21 mouse cellular contexts compared by ENCODE assay signal in genomic region chr8:13150929-13151328, GRCm38 (mm10). TPM values are rescaled to one million over a fixed set of nuclear protein-coding genes. Genes with fewer than 3 reads are reported as not detected.
DNase-seq lines count a peak whose midpoint lies in the region; ATAC-seq lines count a peak whose summit lies in the region.
"Had no signal": no experiment of that assay in that cellular context is flagged by ENCODE, and none has a peak within 500 bp of the region (broad histone marks: within the 10 kb centered on the region; RNA-seq: fewer than 3 reads in every experiment).

No protein-coding gene starts in this region.

- no peak overlapping the region for H3K9ac ChIP-seq in liver, embryonic 12.5 days
- H3K9ac ChIP-seq in midbrain, embryonic 11.5 days (ENCODE audit: low read length): no peak overlapping the region
- H3K9ac ChIP-seq in midbrain, embryonic 15.5 days: no peak overlapping the region
- H3K9ac ChIP-seq: embryonic facial prominence, embryonic 13.5 days; forebrain, embryonic 13.5 days; forebrain, postnatal 0 days; heart, embryonic 12.5 days; hindbrain, embryonic 14.5 days had no signal

- H3K36me3 ChIP-seq in liver, embryonic 12.5 days: peaks cover 46% of the 10 kb centered on the region
- H3K36me3 ChIP-seq in midbrain, embryonic 11.5 days (ENCODE audit: control insufficient read depth, insufficient read depth, low read length): peaks cover 2% of the 10 kb centered on the region; the same call in 1 of the 2 replicates
- peaks cover 27% of the 10 kb centered on the region for H3K36me3 ChIP-seq in midbrain, embryonic 15.5 days (replicated peaks)

- no peaks in the 10 kb centered on the region for H3K4me1 ChIP-seq in liver, embryonic 12.5 days
- no peaks in the 10 kb centered on the region for H3K4me1 ChIP-seq in midbrain, embryonic 11.5 days (ENCODE audit: control insufficient read depth, insufficient read depth, low read length)
- no peaks in the 10 kb centered on the region for H3K4me1 ChIP-seq in midbrain, embryonic 15.5 days
- H3K4me1 ChIP-seq: embryonic facial prominence, embryonic 13.5 days; forebrain, embryonic 13.5 days; heart, embryonic 12.5 days; hindbrain, embryonic 10.5 days had no signal

- no peaks in the 10 kb centered on the region for H3K9me3 ChIP-seq in liver, embryonic 12.5 days (replicated peaks)
- H3K9me3 ChIP-seq in midbrain, embryonic 11.5 days (ENCODE audit: control insufficient read depth, low read length): no peaks in the 10 kb centered on the region
- H3K9me3 ChIP-seq in midbrain, embryonic 15.5 days: no peaks in the 10 kb centered on the region
- H3K9me3 ChIP-seq: embryonic facial prominence, embryonic 13.5 days; forebrain, embryonic 13.5 days; G1E; heart, embryonic 12.5 days; hindbrain, embryonic 10.5 days had no signal

- WGBS in liver, embryonic 12.5 days (ENCODE audit: insufficient replicate concordance): 100% methylated on average over 2 of the region's 2 CpGs
- WGBS in midbrain, embryonic 11.5 days: 85% methylated on average over 2 of the region's 2 CpGs
- 85% methylated on average over 2 of the region's 2 CpGs for WGBS in midbrain, embryonic 15.5 days

- no peak overlapping the region for H3K4me2 ChIP-seq in liver, embryonic 12.5 days
- no peak overlapping the region for H3K4me2 ChIP-seq in midbrain, embryonic 11.5 days
- no peak overlapping the region for H3K4me2 ChIP-seq in midbrain, embryonic 15.5 days
- H3K4me2 ChIP-seq: embryonic facial prominence, embryonic 13.5 days; forebrain, embryonic 13.5 days; heart, embryonic 12.5 days; hindbrain, embryonic 14.5 days had no signal

- DNase-seq in gastrocnemius, adult 18-20 months (ENCODE audit: low spot score): peak; percentile 68
- DNase-seq in gastrocnemius, postnatal 10 days: no peak
- no peak for DNase-seq in liver
- peak; percentile 53 for DNase-seq in midbrain, embryonic 11.5 days (ENCODE audit: low spot score, missing footprints)
- DNase-seq in urinary bladder, postnatal 36 days (ENCODE audit: low spot score in 2 of 2): no peak
- DNase-seq: adrenal gland, postnatal 10 days; B cell, adult 2 months; cerebellum, adult 11-12 months; cerebellum, adult 9-10 months; cerebellum, postnatal 25 days; forebrain, postnatal 0 days; heart, adult 18-20 months had no signal

- no peaks in the 10 kb centered on the region for H3K27me3 ChIP-seq in liver, embryonic 12.5 days (replicated peaks)
- H3K27me3 ChIP-seq in midbrain, embryonic 11.5 days (ENCODE audit: control insufficient read depth, insufficient read depth, low read length): no peaks in the 10 kb centered on the region
- H3K27me3 ChIP-seq in midbrain, embryonic 15.5 days (replicated peaks): no peaks in the 10 kb centered on the region
- H3K27me3 ChIP-seq: embryonic facial prominence, embryonic 13.5 days; forebrain, embryonic 13.5 days; heart, embryonic 12.5 days had no signal

- no peak overlapping the region for H3K4me3 ChIP-seq in liver, embryonic 12.5 days
- H3K4me3 ChIP-seq in midbrain, embryonic 11.5 days (ENCODE audit: low read depth, low read length): no peak overlapping the region
- H3K4me3 ChIP-seq in midbrain, embryonic 15.5 days: no peak overlapping the region
- H3K4me3 ChIP-seq: embryonic facial prominence, embryonic 13.5 days; forebrain, embryonic 13.5 days; heart, embryonic 12.5 days; hindbrain, embryonic 10.5 days had no signal

- peak; percentile 50; the same call in 1 of the 2 replicates for ATAC-seq in liver, embryonic 12.5 days
- ATAC-seq in midbrain, embryonic 11.5 days (ENCODE audit: low FRiP score): no peak
- ATAC-seq in midbrain, embryonic 15.5 days (replicated peaks): no peak
- ATAC-seq: CD4-positive, CD25-positive, alpha-beta regulatory T cell, adult 4 months; forebrain, embryonic 13.5 days; forebrain, postnatal 0 days had no signal

- H3K27ac ChIP-seq in liver, embryonic 12.5 days: no peak overlapping the region
- no peak overlapping the region for H3K27ac ChIP-seq in midbrain, embryonic 11.5 days (ENCODE audit: low read depth, low read length)
- no peak overlapping the region for H3K27ac ChIP-seq in midbrain, embryonic 15.5 days
- H3K27ac ChIP-seq: embryonic facial prominence, embryonic 13.5 days; forebrain, embryonic 13.5 days; hindbrain, embryonic 10.5 days; hindbrain, embryonic 14.5 days had no signal

RNA-seq across cellular contexts. Expression of gene Lamp1, which starts 8.0 kb away (rescaled TPM):
- 100 to 1,000 TPM; 401 to 443 TPM for total RNA-seq in gastrocnemius, adult 18-20 months (2021)
- total RNA-seq in gastrocnemius, postnatal 10 days (2021): 100 to 1,000 TPM; 234 to 237 TPM
- 199 and 203 TPM in 2 replicates for polyA plus RNA-seq in liver, embryonic 12.5 days (2016; fragmentation: Nextera tagmentation; extraction: Ambion mirVana)
- 274 and 282 TPM in 2 replicates for polyA plus RNA-seq in midbrain, embryonic 11.5 days (2014; fragmentation: Nextera tagmentation; extraction: Ambion mirVana)
- 259 and 285 TPM in 2 replicates for polyA plus RNA-seq in midbrain, embryonic 15.5 days (2015; fragmentation: Nextera tagmentation; extraction: Ambion mirVana)

RNA-seq across cellular contexts. Expression of gene Cul4a, which starts 45.5 kb away (rescaled TPM):
- total RNA-seq in gastrocnemius, adult 18-20 months (2021): 10 to 100 TPM; 67.0 to 69.3 TPM
- 10 to 100 TPM; 92.3 to 92.4 TPM for total RNA-seq in gastrocnemius, postnatal 10 days (2021)
- 97.6 and 98.2 TPM in 2 replicates for polyA plus RNA-seq in liver, embryonic 12.5 days (2016; fragmentation: Nextera tagmentation; extraction: Ambion mirVana)
- polyA plus RNA-seq in midbrain, embryonic 11.5 days (2014; fragmentation: Nextera tagmentation; extraction: Ambion mirVana): 89.7 and 90.1 TPM in 2 replicates
- 70.4 and 74.9 TPM in 2 replicates for polyA plus RNA-seq in midbrain, embryonic 15.5 days (2015; fragmentation: Nextera tagmentation; extraction: Ambion mirVana)

RNA-seq across cellular contexts. Expression of gene Pcid2, which starts 45.7 kb away (rescaled TPM):
- total RNA-seq in gastrocnemius, adult 18-20 months (2021): 1 to 10 TPM; 6.9 to 7.3 TPM
- 10 to 100 TPM; 10.7 to 11.1 TPM for total RNA-seq in gastrocnemius, postnatal 10 days (2021)
- polyA plus RNA-seq in liver, embryonic 12.5 days (2016; fragmentation: Nextera tagmentation; extraction: Ambion mirVana): 25.6 and 28.1 TPM in 2 replicates
- polyA plus RNA-seq in midbrain, embryonic 11.5 days (2014; fragmentation: Nextera tagmentation; extraction: Ambion mirVana): 51.5 and 58.3 TPM in 2 replicates
- polyA plus RNA-seq in midbrain, embryonic 15.5 days (2015; fragmentation: Nextera tagmentation; extraction: Ambion mirVana): 42.1 and 42.6 TPM in 2 replicates

RNA-seq across cellular contexts. Expression of gene Grtp1, which starts 49.5 kb away (rescaled TPM):
- total RNA-seq in gastrocnemius, adult 18-20 months (2021): 10 to 100 TPM; 11.5 to 15.0 TPM
- 10 to 100 TPM in 1 of 2 experiments, 1 to 10 TPM in 1; 9.8 to 14.0 TPM for total RNA-seq in gastrocnemius, postnatal 10 days (2021)
- polyA plus RNA-seq in liver, embryonic 12.5 days (2016; fragmentation: Nextera tagmentation; extraction: Ambion mirVana): 13.8 and 14.0 TPM in 2 replicates
- polyA plus RNA-seq in midbrain, embryonic 11.5 days (2014; fragmentation: Nextera tagmentation; extraction: Ambion mirVana): 20.9 and 22.0 TPM in 2 replicates
- 15.9 and 16.3 TPM in 2 replicates for polyA plus RNA-seq in midbrain, embryonic 15.5 days (2015; fragmentation: Nextera tagmentation; extraction: Ambion mirVana)

Comparison
In these comparisons a context has a peak if more than half of its experiments do, and no peak if none do; other contexts are left out.
1. DNase-seq: peak in gastrocnemius, adult 18-20 months (single experiment) and midbrain, embryonic 11.5 days (single experiment); none in gastrocnemius, postnatal 10 days (single experiment), liver (single experiment) and urinary bladder, postnatal 36 days (0 of 2).